Mouse (Mus musculus) embryonic fibroblast, embryonic 13.5 days (primary cell): ENCODE data around the gene Ofcc1.

Experiments used
- CTCF ChIP-seq: IDR thresholded peaks from 2 replicates; pipeline ENCODE4 v1.5.1; 2011; ENCODE audit warnings: mild to moderate bottlenecking, control low read depth, low read length, moderate library complexity, borderline replicate concordance; ENCODE audit not compliant: insufficient read depth
- POLR2A ChIP-seq: IDR thresholded peaks from 2 replicates; pipeline ENCODE4 v1.6.1; 2011; ENCODE audit warnings: low read depth, mild to moderate bottlenecking, control low read depth, low read length, moderate library complexity

- TF ChIP-seq POLR2A = no peak
- TF ChIP-seq CTCF = no peak
Observed at GRCm38 (mm10) chr13:39968349-39969016, 392.8 kb downstream of the Ofcc1 start.
